Mouse (Mus musculus): ENCODE data around the gene Hexim1. TPM values are rescaled to one million over a fixed set of nuclear protein-coding genes. Genes with fewer than 3 reads are reported as not detected.
A peak's percentile ranks its signal among the peaks of the same experiment; 100 is the strongest.

Gene Hexim1
- polyA plus RNA-seq, 1 experiment from 2014 or later, result 1.7 TPM

GRCm38 (mm10) chr11:103160738-103161137 is 44.7 kb downstream of the Hexim1 start:
- H3K36me3 ChIP-seq, result no peaks in the 10 kb centered on the region
- WGBS, result 92% methylated on average over 11 of the region's 11 CpGs
- DNase-seq (ENCODE audit: low spot score), result no peak
- H3K27me3 ChIP-seq (ENCODE audit: insufficient read depth, poor library complexity, severe bottlenecking), result no peaks in the 10 kb centered on the region
- H3K9me3 ChIP-seq, result no peaks in the 10 kb centered on the region
- H3K27ac ChIP-seq, result no peak overlapping the region
- H3K4me3 ChIP-seq, result no peak overlapping the region
- H3K4me1 ChIP-seq (replicated peaks), result peaks cover 10% of the 10 kb centered on the region

GRCm38 (mm10) chr11:103161449-103161848 is 45.4 kb downstream of the Hexim1 start:
- H3K27me3 ChIP-seq (ENCODE audit: insufficient read depth, poor library complexity, severe bottlenecking), result 0 out of 2 replicates have a peak, but pooled peaks cover 4% of the 10 kb centered on the region
- H3K4me3 ChIP-seq, result no peak overlapping the region
- 75% methylated on average over 7 of the region's 7 CpGs for WGBS
- H3K27ac ChIP-seq, result no peak overlapping the region
- peaks cover 10% of the 10 kb centered on the region for H3K4me1 ChIP-seq (replicated peaks)
- no peak for DNase-seq (ENCODE audit: low spot score)
- no peaks in the 10 kb centered on the region for H3K36me3 ChIP-seq
- no peaks in the 10 kb centered on the region for H3K9me3 ChIP-seq

GRCm38 (mm10) chr11:103162132-103162531 is 46.1 kb downstream of the Hexim1 start:
- H3K36me3 ChIP-seq, result no peaks in the 10 kb centered on the region
- no peaks in the 10 kb centered on the region for H3K9me3 ChIP-seq
- H3K4me1 ChIP-seq (replicated peaks), result peaks cover 10% of the 10 kb centered on the region
- H3K4me3 ChIP-seq, result no peak overlapping the region
- WGBS, result 89% methylated on average over 5 of the region's 5 CpGs
- peaks cover 8% of the 10 kb centered on the region; the same call in 1 of the 2 replicates for H3K27me3 ChIP-seq (ENCODE audit: insufficient read depth, poor library complexity, severe bottlenecking)
- no peak overlapping the region for H3K27ac ChIP-seq
- no peak for DNase-seq (ENCODE audit: low spot score)

DNA sequence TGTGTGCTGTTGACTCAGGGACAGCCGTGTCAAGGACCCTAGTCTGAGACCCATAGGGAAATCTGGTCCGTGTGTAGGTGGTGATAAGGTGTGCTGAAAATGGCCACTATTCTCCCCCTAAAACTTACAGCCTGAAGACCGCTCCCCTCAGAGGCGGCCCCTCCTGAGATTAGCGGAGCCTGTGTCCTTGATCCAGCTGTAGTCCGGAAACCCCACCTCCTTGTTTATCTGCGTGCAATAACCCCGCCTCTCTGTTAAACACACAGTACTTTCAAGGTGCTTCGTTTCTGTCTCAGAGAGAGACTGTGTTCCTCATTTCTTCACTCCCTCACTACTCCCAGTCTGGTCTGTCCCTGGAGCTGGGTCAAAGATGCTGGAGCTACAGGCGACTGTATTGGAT is 48.4 kb downstream of the Hexim1 start:
- no peaks in the 10 kb centered on the region for H3K9me3 ChIP-seq
- H3K4me1 ChIP-seq (replicated peaks), result no peaks in the 10 kb centered on the region
- H3K4me3 ChIP-seq, result no peak overlapping the region
- peaks cover 28% of the 10 kb centered on the region for H3K27me3 ChIP-seq (ENCODE audit: insufficient read depth, poor library complexity, severe bottlenecking)
- no peak for DNase-seq (ENCODE audit: low spot score)
- no peaks in the 10 kb centered on the region for H3K36me3 ChIP-seq
- no peak overlapping the region for H3K27ac ChIP-seq
- WGBS, result 33% methylated on average over 10 of the region's 10 CpGs

DNA sequence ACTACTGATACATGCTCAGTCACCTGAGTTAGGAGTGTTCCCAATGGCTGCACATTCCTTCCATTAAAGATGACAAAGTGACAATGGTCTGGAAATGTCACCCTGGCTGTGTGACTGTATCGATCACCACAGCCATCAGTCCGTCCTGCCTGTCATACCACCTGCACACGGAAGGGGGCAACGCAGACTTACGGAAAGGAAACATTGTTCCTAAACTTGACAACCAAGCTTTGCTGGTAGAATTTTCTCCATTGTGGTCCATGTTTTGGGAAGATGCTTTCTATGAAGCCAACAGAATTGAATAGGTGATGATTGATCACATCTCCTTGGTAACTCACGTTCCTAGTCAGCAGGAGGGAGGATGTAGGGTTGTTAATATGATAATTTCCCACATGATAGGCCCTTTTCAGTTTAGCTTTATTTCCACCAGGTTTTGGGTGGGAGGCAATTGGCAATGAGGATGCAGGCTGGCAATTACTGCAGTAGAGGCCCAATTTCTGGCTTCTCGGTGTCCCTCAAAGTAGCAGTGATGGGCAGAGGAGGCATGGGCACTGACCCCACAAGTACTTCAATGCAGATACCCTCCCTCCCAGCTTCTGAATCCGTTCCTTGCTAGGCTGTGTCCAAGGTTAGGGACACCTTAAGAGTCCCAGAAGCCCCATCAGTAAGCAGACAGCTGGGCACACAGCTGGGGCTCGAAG is 52.8 kb downstream of the Hexim1 start:
- H3K27me3 ChIP-seq (ENCODE audit: insufficient read depth, poor library complexity, severe bottlenecking), result peaks cover 72% of the 10 kb centered on the region
- H3K4me3 ChIP-seq, result no peak overlapping the region
- peaks cover 17% of the 10 kb centered on the region for H3K4me1 ChIP-seq (replicated peaks)
- WGBS, result 28% methylated on average over 9 of the region's 9 CpGs
- H3K36me3 ChIP-seq, result no peaks in the 10 kb centered on the region
- DNase-seq (ENCODE audit: low spot score), result peak; percentile 69
- no peak overlapping the region for H3K27ac ChIP-seq
- no peaks in the 10 kb centered on the region for H3K9me3 ChIP-seq

Other genes starting within 250 kb of the Hexim1 start
- 290 and 328 TPM in 2 replicates for gene Eftud2, start 235.2 kb upstream of the Hexim1 start, polyA plus RNA-seq (2016; fragmentation: Nextera tagmentation; extraction: Ambion mirVana)
- gene Ccdc103, start 235.0 kb upstream of the Hexim1 start, polyA plus RNA-seq (2016; fragmentation: Nextera tagmentation; extraction: Ambion mirVana), result 1.9 and 2.2 TPM in 2 replicates
- gene Fam187a, start 231.1 kb upstream of the Hexim1 start, polyA plus RNA-seq (2016; fragmentation: Nextera tagmentation; extraction: Ambion mirVana), result not detected in 2 replicates
- 0.17 TPM in 1 of 2 replicates, not detected in the other for gene Gfap, start 215.3 kb upstream of the Hexim1 start, polyA plus RNA-seq (2016; fragmentation: Nextera tagmentation; extraction: Ambion mirVana)
- 11.6 and 12.2 TPM in 2 replicates for gene Kif18b, start 191.1 kb upstream of the Hexim1 start, polyA plus RNA-seq (2016; fragmentation: Nextera tagmentation; extraction: Ambion mirVana)
- 4.4 and 11.5 TPM in 2 replicates for gene C1ql1, start 169.5 kb upstream of the Hexim1 start, polyA plus RNA-seq (2016; fragmentation: Nextera tagmentation; extraction: Ambion mirVana)
- gene Nmt1, start 88.0 kb upstream of the Hexim1 start, polyA plus RNA-seq (2016; fragmentation: Nextera tagmentation; extraction: Ambion mirVana), result 47.1 and 55.6 TPM in 2 replicates
- 272 and 276 TPM in 2 replicates for gene Dcakd, start 87.9 kb upstream of the Hexim1 start, polyA plus RNA-seq (2016; fragmentation: Nextera tagmentation; extraction: Ambion mirVana)
- 1.6 and 1.9 TPM in 2 replicates for gene Plcd3, start 14.6 kb upstream of the Hexim1 start, polyA plus RNA-seq (2016; fragmentation: Nextera tagmentation; extraction: Ambion mirVana)
- gene Acbd4, start 14.5 kb upstream of the Hexim1 start, polyA plus RNA-seq (2016; fragmentation: Nextera tagmentation; extraction: Ambion mirVana), result 7.7 and 8.3 TPM in 2 replicates
- gene Hexim2, start 16.2 kb downstream of the Hexim1 start, polyA plus RNA-seq (2016; fragmentation: Nextera tagmentation; extraction: Ambion mirVana), result 7.7 and 8.9 TPM in 2 replicates
- gene Fmnl1, start 54.9 kb downstream of the Hexim1 start, polyA plus RNA-seq (2016; fragmentation: Nextera tagmentation; extraction: Ambion mirVana), result 0.72 and 1.5 TPM in 2 replicates
- gene 1700023F06Rik, start 92.3 kb downstream of the Hexim1 start, polyA plus RNA-seq (2016; fragmentation: Nextera tagmentation; extraction: Ambion mirVana), result 0.24 and 0.27 TPM in 2 replicates
- gene Spata32, start 102.2 kb downstream of the Hexim1 start, polyA plus RNA-seq (2016; fragmentation: Nextera tagmentation; extraction: Ambion mirVana), result not detected in 2 replicates
- 3.9 and 4.2 TPM in 2 replicates for gene Map3k14, start 151.2 kb downstream of the Hexim1 start, polyA plus RNA-seq (2016; fragmentation: Nextera tagmentation; extraction: Ambion mirVana)
- 4.8 and 5.1 TPM in 2 replicates for gene Arhgap27, start 247.5 kb downstream of the Hexim1 start, polyA plus RNA-seq (2016; fragmentation: Nextera tagmentation; extraction: Ambion mirVana)